Mouse (Mus musculus) duodenum, adult 2 months (tissue): Measurements from ENCODE around the gene Fam19a1. TPM values are rescaled to one million over a fixed set of nuclear protein-coding genes. Genes with fewer than 3 reads are reported as not detected.

ENCODE experiments used
- polyA plus RNA-seq: library from polyadenylated mRNA; depleted of rRNA; stranded (reverse); fragments of >200 nt; gene quantifications from 2 replicates; pipeline ENCODE4 v1.2.3, GENCODE M21; 2012; ENCODE audit warnings: low replicate concordance; rRNA removed

Fam19a1 gene
- not detected in 2 replicates for polyA plus RNA-seq

DNA sequence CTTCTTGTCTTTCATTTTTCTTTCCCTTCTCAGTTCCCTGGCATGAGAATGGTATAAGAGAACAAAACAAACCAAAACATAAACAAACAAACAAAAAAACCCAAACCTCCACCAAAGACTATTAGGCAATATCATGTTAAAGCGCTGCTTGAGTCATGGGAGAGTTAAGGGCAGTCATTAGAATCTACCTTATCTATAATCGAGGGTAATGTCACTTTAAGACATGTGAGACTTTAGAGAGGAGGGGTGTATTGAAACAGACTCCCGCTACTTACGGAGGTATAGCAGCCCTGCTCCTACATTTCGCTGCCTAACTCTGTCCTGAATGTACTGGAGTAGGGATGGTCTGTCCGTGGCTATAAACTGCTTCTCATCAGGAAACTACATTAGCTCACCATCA is at the start of gene Fam19a1:
Gene Fam19a1 (plus strand): TSS at position 301 of the 400 bp plus-strand sequence.

DNA sequence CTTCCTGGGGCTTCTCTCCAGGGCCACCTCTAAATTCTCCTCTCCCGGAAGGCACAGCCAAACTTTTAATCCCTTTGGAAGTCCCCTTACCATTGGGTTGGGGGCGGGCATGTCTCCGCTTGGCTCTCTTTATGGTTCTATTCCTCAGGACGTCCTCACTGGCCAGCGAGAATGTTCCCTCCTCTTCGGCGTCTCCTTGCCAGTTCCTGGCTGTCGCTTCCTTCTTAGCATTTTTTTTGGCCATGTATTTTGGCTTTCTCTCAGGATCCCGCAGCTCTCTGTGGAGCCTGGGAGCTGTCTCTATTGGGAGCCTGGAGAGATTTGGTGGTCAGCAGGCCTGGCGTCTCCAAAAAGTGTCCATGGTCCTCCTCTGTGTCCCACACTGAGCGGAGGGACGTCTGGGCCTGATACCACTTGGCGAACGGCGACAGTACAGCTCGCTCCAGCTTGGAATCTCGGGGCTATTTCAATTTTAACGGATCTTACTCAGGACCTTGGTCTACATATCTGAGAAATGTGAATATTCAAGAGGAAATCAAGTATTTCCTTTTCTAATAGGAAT is 52.9 kb downstream of the Fam19a1 start, which contains the start of gene 1700123L14Rik:
Gene 1700123L14Rik (minus strand): TSS at position 426 of the 562 bp plus-strand sequence.

Other genes with a start within 250 kb of the Fam19a1 start
- gene 1700123L14Rik, start 53.1 kb downstream of the Fam19a1 start, polyA plus RNA-seq: not detected in 2 replicates